ENCODE assay signal across 8 mouse cellular contexts in the genomic region with DNA sequence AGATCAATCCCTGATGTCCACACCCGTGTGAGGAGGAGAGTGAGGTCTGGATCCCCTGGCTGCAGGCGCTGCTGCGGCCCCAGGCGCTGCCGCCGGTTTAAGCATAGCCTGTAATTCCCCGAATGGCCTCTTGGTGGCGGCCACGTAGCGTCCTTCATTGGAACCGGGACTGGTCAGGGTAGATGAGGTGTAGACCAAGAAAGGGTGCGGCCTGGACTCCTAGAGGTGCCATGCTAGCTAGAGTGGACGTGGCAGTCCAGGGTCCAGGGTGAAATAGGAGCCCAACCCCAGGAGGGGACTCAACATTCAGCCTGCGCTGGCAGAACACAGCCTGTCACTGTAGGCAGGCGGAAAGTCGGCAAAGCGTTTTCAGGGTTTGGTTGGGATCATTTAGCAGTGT. TPM values are rescaled to one million over a fixed set of nuclear protein-coding genes. Genes with fewer than 3 reads are reported as not detected.
DNase-seq lines count a peak whose midpoint lies in the region; ATAC-seq and TF ChIP-seq lines count a peak whose summit lies in the region.

No protein-coding gene starts in this region.

- peak; percentile 73 for DNase-seq in c-Kit-positive CD71-positive TER-119-positive erythroid progenitor cells, embryonic 14.5 days (ENCODE audit: low spot score)
- peak; percentile 94 to 95 for DNase-seq in heart, postnatal 10 days
- peak; percentile 94 to 95 for DNase-seq in kidney, postnatal 4 days

- peak overlapping the region; percentile 41 for H3K4me3 ChIP-seq in E14TG2a.4 (replicated peaks; ENCODE audit: low read length)
- no peak overlapping the region for H3K4me3 ChIP-seq in forebrain, embryonic 13.5 days
- no peak overlapping the region for H3K4me3 ChIP-seq in liver, embryonic 15.5 days (replicated peaks)
- H3K4me3 ChIP-seq in neural tube, embryonic 13.5 days, result no peak overlapping the region
- H3K4me3 ChIP-seq in testis, adult 2 months (ENCODE audit: control insufficient read depth, low read depth, low read length), result peak overlapping the region; percentile 66

- peaks cover 37% of the 10 kb centered on the region for H3K4me1 ChIP-seq in E14TG2a.4 (replicated peaks; ENCODE audit: low read depth, low read length)
- peaks cover 2% of the 10 kb centered on the region for H3K4me1 ChIP-seq in forebrain, embryonic 13.5 days
- peaks cover 51% of the 10 kb centered on the region for H3K4me1 ChIP-seq in liver, embryonic 15.5 days (replicated peaks)
- peaks cover 2% of the 10 kb centered on the region for H3K4me1 ChIP-seq in neural tube, embryonic 13.5 days (replicated peaks)
- H3K4me1 ChIP-seq in testis, adult 2 months (ENCODE audit: control insufficient read depth, insufficient read depth, low read length), result peaks cover 10% of the 10 kb centered on the region

- no peak for TF ChIP-seq POLR2A in testis, adult 2 months (IDR thresholded peaks at IDR 0.05; ENCODE audit: control insufficient read depth, low read depth, low read length)

- WGBS in forebrain, embryonic 13.5 days, result 19% methylated on average over 17 of the region's 17 CpGs
- WGBS in liver, embryonic 15.5 days (ENCODE audit: insufficient replicate concordance), result 18% methylated on average over 17 of the region's 17 CpGs
- 18% methylated on average over 17 of the region's 17 CpGs for WGBS in neural tube, embryonic 13.5 days

- ATAC-seq in forebrain, embryonic 13.5 days, result peak; percentile 67; the same call in 1 of the 2 replicates
- ATAC-seq in liver, embryonic 15.5 days (ENCODE audit: insufficient read depth), result peak; percentile 32; the same call in 1 of the 2 replicates
- peak; percentile 71 for ATAC-seq in neural tube, embryonic 13.5 days (ENCODE audit: low read depth)

- peak; percentile 84 for TF ChIP-seq CTCF in E14TG2a.4 (conservative IDR thresholded peaks at IDR 0.05; ENCODE audit: low read length)
- peak; percentile 98 for TF ChIP-seq CTCF in testis, adult 2 months (IDR thresholded peaks at IDR 0.05; ENCODE audit: control insufficient read depth, insufficient read depth, insufficient replicate concordance, low read depth, low read length)

- H3K4me2 ChIP-seq in forebrain, embryonic 13.5 days, result 0 out of 2 replicates have a peak overlapping the region, but pooled peaks have one; percentile 8
- no peak overlapping the region for H3K4me2 ChIP-seq in liver, embryonic 15.5 days
- no peak overlapping the region for H3K4me2 ChIP-seq in neural tube, embryonic 13.5 days

- H3K9ac ChIP-seq in forebrain, embryonic 13.5 days, result no peak overlapping the region
- no peak overlapping the region for H3K9ac ChIP-seq in liver, embryonic 15.5 days
- H3K9ac ChIP-seq in neural tube, embryonic 13.5 days, result no peak overlapping the region

- H3K36me3 ChIP-seq in E14TG2a.4 (ENCODE audit: insufficient read depth, low read length), result no peaks in the 10 kb centered on the region
- H3K36me3 ChIP-seq in forebrain, embryonic 13.5 days (ENCODE audit: poor library complexity, severe bottlenecking), result no peaks in the 10 kb centered on the region
- H3K36me3 ChIP-seq in liver, embryonic 15.5 days (replicated peaks), result no peaks in the 10 kb centered on the region
- H3K36me3 ChIP-seq in neural tube, embryonic 13.5 days, result no peaks in the 10 kb centered on the region
- H3K36me3 ChIP-seq in testis, adult 2 months (ENCODE audit: control insufficient read depth, insufficient read depth, low read length), result no peaks in the 10 kb centered on the region

- intact Hi-C loops in heart, postnatal 10 days (cut with DNase I), result loop anchor here (2.0 to 10.0 kb wide), 4 partner anchors 63 to 259 kb away; no protein-coding TSS in a partner anchor

- H3K9me3 ChIP-seq in E14TG2a.4 (ENCODE audit: low read length), result no peaks in the 10 kb centered on the region
- no peaks in the 10 kb centered on the region for H3K9me3 ChIP-seq in forebrain, embryonic 13.5 days (replicated peaks)
- no peaks in the 10 kb centered on the region for H3K9me3 ChIP-seq in liver, embryonic 15.5 days (replicated peaks)
- H3K9me3 ChIP-seq in neural tube, embryonic 13.5 days, result no peaks in the 10 kb centered on the region

- no peak overlapping the region for H3K27ac ChIP-seq in forebrain, embryonic 13.5 days
- no peak overlapping the region for H3K27ac ChIP-seq in liver, embryonic 15.5 days (replicated peaks)
- no peak overlapping the region for H3K27ac ChIP-seq in neural tube, embryonic 13.5 days (replicated peaks)
- no peak overlapping the region for H3K27ac ChIP-seq in testis, adult 2 months (ENCODE audit: control insufficient read depth, insufficient read depth, low read depth, low read length)

- peaks cover 11% of the 10 kb centered on the region; the same call in 1 of the 2 replicates for H3K27me3 ChIP-seq in E14TG2a.4 (ENCODE audit: insufficient read depth, low read length)
- no peaks in the 10 kb centered on the region for H3K27me3 ChIP-seq in forebrain, embryonic 13.5 days
- H3K27me3 ChIP-seq in liver, embryonic 15.5 days, result no peaks in the 10 kb centered on the region
- no peaks in the 10 kb centered on the region; the same call in 1 of the 2 replicates for H3K27me3 ChIP-seq in neural tube, embryonic 13.5 days
- H3K27me3 ChIP-seq in testis, adult 2 months (ENCODE audit: control insufficient read depth, insufficient read depth, low read length), result no peaks in the 10 kb centered on the region

RNA-seq across cellular contexts. Expression of a gene that starts 14.9 kb away (rescaled TPM):
- 0.08 and 0.21 TPM in 2 replicates for polyA plus RNA-seq in forebrain, embryonic 13.5 days (2015; fragmentation: Nextera tagmentation; extraction: Ambion mirVana)
- 1 to 10 TPM; 2.4 to 3.1 TPM for total RNA-seq in heart, postnatal 10 days (2021)
- 16.9 and 20.5 TPM in 2 replicates for polyA plus RNA-seq in liver, embryonic 15.5 days (2015; fragmentation: Nextera tagmentation; extraction: Ambion mirVana)
- polyA plus RNA-seq in neural tube, embryonic 13.5 days (2015; fragmentation: Nextera tagmentation; extraction: Ambion mirVana), result 0.20 and 0.28 TPM in 2 replicates
- polyA plus RNA-seq in testis, adult 2 months (2012; rRNA removed), result 0.07 and 0.18 TPM in 2 replicates

RNA-seq across cellular contexts. Expression of a gene that starts 24.0 kb away (rescaled TPM):
- 31.1 and 41.9 TPM in 2 replicates for polyA plus RNA-seq in forebrain, embryonic 13.5 days (2015; fragmentation: Nextera tagmentation; extraction: Ambion mirVana)
- 10 to 100 TPM; 24.8 to 25.0 TPM for total RNA-seq in heart, postnatal 10 days (2021)
- 42.8 and 46.5 TPM in 2 replicates for polyA plus RNA-seq in liver, embryonic 15.5 days (2015; fragmentation: Nextera tagmentation; extraction: Ambion mirVana)
- 29.3 and 31.1 TPM in 2 replicates for polyA plus RNA-seq in neural tube, embryonic 13.5 days (2015; fragmentation: Nextera tagmentation; extraction: Ambion mirVana)
- 68.3 and 75.0 TPM in 2 replicates for polyA plus RNA-seq in testis, adult 2 months (2012; rRNA removed)

RNA-seq across cellular contexts. Expression of a gene that starts 31.2 kb away (rescaled TPM):
- polyA plus RNA-seq in forebrain, embryonic 13.5 days (2015; fragmentation: Nextera tagmentation; extraction: Ambion mirVana), result 127 TPM in 2 replicates
- 100 to 1,000 TPM; 227 to 233 TPM for total RNA-seq in heart, postnatal 10 days (2021)
- 89.5 and 90.2 TPM in 2 replicates for polyA plus RNA-seq in liver, embryonic 15.5 days (2015; fragmentation: Nextera tagmentation; extraction: Ambion mirVana)
- polyA plus RNA-seq in neural tube, embryonic 13.5 days (2015; fragmentation: Nextera tagmentation; extraction: Ambion mirVana), result 123 and 124 TPM in 2 replicates
- 84.6 and 94.8 TPM in 2 replicates for polyA plus RNA-seq in testis, adult 2 months (2012; rRNA removed)

RNA-seq across cellular contexts. Expression of a gene that starts 33.9 kb away (rescaled TPM):
- polyA plus RNA-seq in forebrain, embryonic 13.5 days (2015; fragmentation: Nextera tagmentation; extraction: Ambion mirVana), result 228 and 240 TPM in 2 replicates
- 10 to 100 TPM; 70.5 to 72.7 TPM for total RNA-seq in heart, postnatal 10 days (2021)
- 41.8 and 47.6 TPM in 2 replicates for polyA plus RNA-seq in liver, embryonic 15.5 days (2015; fragmentation: Nextera tagmentation; extraction: Ambion mirVana)
- polyA plus RNA-seq in neural tube, embryonic 13.5 days (2015; fragmentation: Nextera tagmentation; extraction: Ambion mirVana), result 201 and 236 TPM in 2 replicates
- polyA plus RNA-seq in testis, adult 2 months (2012; rRNA removed), result 196 and 204 TPM in 2 replicates

RNA-seq across cellular contexts. Expression of a gene that starts 35.3 kb away (rescaled TPM):
- polyA plus RNA-seq in forebrain, embryonic 13.5 days (2015; fragmentation: Nextera tagmentation; extraction: Ambion mirVana), result not detected in 2 replicates
- under 1 TPM in 1 of 2 experiments, not detected in 1; 0.60 TPM for total RNA-seq in heart, postnatal 10 days (2021)
- polyA plus RNA-seq in liver, embryonic 15.5 days (2015; fragmentation: Nextera tagmentation; extraction: Ambion mirVana), result 0.36 and 0.38 TPM in 2 replicates
- polyA plus RNA-seq in neural tube, embryonic 13.5 days (2015; fragmentation: Nextera tagmentation; extraction: Ambion mirVana), result not detected in 2 replicates
- 31.2 and 31.6 TPM in 2 replicates for polyA plus RNA-seq in testis, adult 2 months (2012; rRNA removed)

Comparison
In these comparisons a context has a peak if more than half of its experiments do, and no peak if none do; other contexts are left out.
1. H3K4me3 ChIP-seq: peak in E14TG2a.4 (single experiment) and testis, adult 2 months (single experiment); none in forebrain, embryonic 13.5 days (single experiment), liver, embryonic 15.5 days (single experiment) and neural tube, embryonic 13.5 days (single experiment).
2. RNA of a gene that starts 14.9 kb away (polyA plus RNA-seq): 16.9 to 20.5 TPM in liver, embryonic 15.5 days; 0.20 to 0.28 TPM in neural tube, embryonic 13.5 days, 0.08 to 0.21 TPM in forebrain, embryonic 13.5 days and 0.07 to 0.18 TPM in testis, adult 2 months; every median in the first group is over 10 times any median in the second.
3. Peak in every context shown above with its lines, with median percentiles within 50 percentile points of each other: DNase-seq and ATAC-seq.